Mouse (Mus musculus): ENCODE measurements around the gene Olfr1342. TPM values are rescaled to one million over a fixed set of nuclear protein-coding genes. Genes with fewer than 3 reads are reported as not detected.

Olfr1342 gene
- polyA plus RNA-seq (2012; fragmentation: generic; extraction: Trizol): not detected
- long read RNA-seq, experiment 1: 0 reads
- long read RNA-seq, experiment 2: 0 reads

DNA sequence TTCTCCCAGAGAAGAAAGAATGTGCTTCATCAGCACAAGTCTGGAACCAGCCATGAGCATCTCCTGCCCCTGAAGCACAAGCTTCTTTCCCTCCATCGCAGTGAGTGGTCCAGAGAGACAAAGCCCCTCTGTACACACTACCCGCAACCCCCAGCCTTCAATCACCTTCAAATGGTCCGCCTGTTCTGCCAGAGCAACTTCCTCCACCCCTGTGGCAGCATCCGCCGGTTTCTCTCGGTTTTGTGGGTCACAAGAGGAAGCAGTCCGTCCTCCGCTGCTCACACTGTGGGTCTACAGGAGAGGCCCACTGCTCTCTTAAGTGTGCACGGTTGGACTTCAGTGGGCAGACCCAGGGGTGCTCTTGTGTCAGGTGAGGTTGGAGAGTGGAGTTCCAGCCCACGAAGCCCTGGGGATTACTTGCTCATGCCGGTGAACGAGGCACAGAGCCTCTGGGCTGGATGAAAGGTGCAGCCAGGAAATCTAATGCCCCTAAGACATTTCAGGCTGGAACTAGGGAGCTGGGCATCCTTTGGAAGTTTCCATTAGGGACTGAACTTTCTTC is at the start of gene Olfr1342:
Olfr1342 (minus strand) TSS at position 345 of the 562 bp plus-strand sequence.
- Histone ChIP-seq H3K4me3 (ENCODE audit: insufficient read depth, poor library complexity, severe bottlenecking) (no peak within 1 kb of the TSS), H3K79me2 (ENCODE audit: control insufficient read depth, insufficient read depth) (no peaks in the 10 kb centered on the region), H3ac (ENCODE audit: control insufficient read depth, insufficient read length, low read depth) (no peak within 1 kb of the TSS), H3K36me3 (ENCODE audit: control insufficient read depth, insufficient read depth) (no peaks in the 10 kb centered on the region), H3K79me3 (ENCODE audit: low read depth) (no peaks in the 10 kb centered on the region), H3K27me3 (ENCODE audit: control insufficient read depth, insufficient read depth, insufficient read length) (peaks cover 20% of the 10 kb centered on the region)
- TF ChIP-seq MYOG (IDR thresholded peaks at IDR 0.05; ENCODE audit: control insufficient read depth, extremely low read depth, insufficient read length) (no peak), CTCF (IDR thresholded peaks at IDR 0.05; ENCODE audit: control insufficient read depth, insufficient read depth, insufficient read length) (no peak), MAX (IDR thresholded peaks at IDR 0.05) (no peak), CEBPB (IDR thresholded peaks at IDR 0.05; ENCODE audit: low read depth) (no peak), MYOD1 (IDR thresholded peaks at IDR 0.05; ENCODE audit: control insufficient read depth, insufficient read length, low read depth) (no peak), USF1 (IDR thresholded peaks at IDR 0.05; ENCODE audit: low read depth) (no peak), FOSL1 (IDR thresholded peaks at IDR 0.05; ENCODE audit: insufficient read depth, low read length, poor library complexity, severe bottlenecking) (no peak)

DNA sequence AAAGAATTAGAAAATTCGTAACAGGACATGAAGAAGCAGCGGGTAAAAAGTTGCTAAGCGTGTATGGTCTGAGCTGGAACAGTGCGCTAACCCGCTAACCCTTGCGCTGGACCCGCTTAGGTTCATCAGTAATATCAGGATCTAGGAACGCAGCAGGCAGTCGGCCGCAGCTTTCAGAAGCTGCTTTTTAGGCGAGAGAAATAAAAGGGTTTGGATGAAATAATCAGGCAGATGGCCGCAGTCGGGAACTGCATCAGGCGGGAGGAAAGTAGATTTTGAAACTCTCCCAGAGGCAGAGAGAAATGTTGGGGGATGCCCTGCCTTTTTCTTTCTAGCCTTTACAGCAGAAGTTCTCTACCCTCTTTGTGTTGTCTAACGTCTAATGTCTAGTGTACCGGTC is 49.3 kb upstream of the Olfr1342 start:
- Histone ChIP-seq H3K79me2 (ENCODE audit: control insufficient read depth, insufficient read depth) (no peaks in the 10 kb centered on the region), H3K36me3 (ENCODE audit: control insufficient read depth, insufficient read depth) (no peaks in the 10 kb centered on the region), H3K27me3 (ENCODE audit: control insufficient read depth, insufficient read depth, insufficient read length) (no peaks in the 10 kb centered on the region), H3K79me3 (ENCODE audit: low read depth) (no peaks in the 10 kb centered on the region), H3K4me3 (ENCODE audit: insufficient read depth, poor library complexity, severe bottlenecking) (no peak overlapping the region), H3ac (ENCODE audit: control insufficient read depth, insufficient read length, low read depth) (no peak overlapping the region)
- TF ChIP-seq USF1 (IDR thresholded peaks at IDR 0.05; ENCODE audit: low read depth) (no peak), FOSL1 (IDR thresholded peaks at IDR 0.05; ENCODE audit: insufficient read depth, low read length, poor library complexity, severe bottlenecking) (no peak)

DNA sequence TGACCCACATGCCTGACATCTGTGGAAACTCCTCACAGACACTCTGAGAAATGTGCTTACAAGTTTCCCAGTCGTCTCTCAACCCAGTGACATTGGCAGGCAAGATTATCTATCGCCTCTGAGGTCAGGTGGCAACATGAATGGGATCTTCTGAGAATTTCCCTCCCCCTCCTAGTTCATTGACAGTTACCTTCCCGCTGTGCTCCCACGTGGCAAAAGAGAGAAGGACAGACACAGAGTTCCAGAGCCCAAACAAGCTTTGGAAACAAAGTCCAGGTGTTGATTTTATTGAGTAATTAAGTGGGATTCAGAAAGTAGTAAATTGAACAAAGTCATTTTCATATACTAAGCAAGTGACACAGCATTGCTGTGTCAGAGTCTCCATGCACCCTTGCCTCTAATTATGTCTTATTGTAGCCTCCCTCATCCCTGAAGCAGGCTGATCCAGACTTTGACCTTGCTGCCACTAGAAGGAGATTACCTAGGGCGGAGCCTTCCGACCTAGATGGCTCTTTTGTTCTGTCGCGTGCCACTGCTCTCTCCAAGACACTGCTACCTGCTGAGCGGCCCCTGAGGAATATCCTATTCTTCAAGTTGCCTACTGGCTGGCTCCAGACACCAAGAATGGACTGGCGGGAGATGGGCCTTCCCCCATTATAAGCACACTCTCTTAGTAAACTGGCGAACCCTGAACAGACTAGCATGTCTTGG is 48.6 kb upstream of the Olfr1342 start:
- Histone ChIP-seq H3K36me3 (ENCODE audit: control insufficient read depth, insufficient read depth) (no peaks in the 10 kb centered on the region), H3K27me3 (ENCODE audit: control insufficient read depth, insufficient read depth, insufficient read length) (no peaks in the 10 kb centered on the region), H3ac (ENCODE audit: control insufficient read depth, insufficient read length, low read depth) (no peak overlapping the region), H3K79me3 (ENCODE audit: low read depth) (no peaks in the 10 kb centered on the region), H3K79me2 (ENCODE audit: control insufficient read depth, insufficient read depth) (no peaks in the 10 kb centered on the region), H3K4me3 (ENCODE audit: insufficient read depth, poor library complexity, severe bottlenecking) (no peak overlapping the region)
- TF ChIP-seq MYOG (IDR thresholded peaks at IDR 0.05; ENCODE audit: control insufficient read depth, extremely low read depth, insufficient read length) (no peak), CTCF (IDR thresholded peaks at IDR 0.05; ENCODE audit: control insufficient read depth, insufficient read depth, insufficient read length) (no peak), MYOD1 (IDR thresholded peaks at IDR 0.05; ENCODE audit: control insufficient read depth, insufficient read length, low read depth) (no peak), FOSL1 (IDR thresholded peaks at IDR 0.05; ENCODE audit: insufficient read depth, low read length, poor library complexity, severe bottlenecking) (no peak), CEBPB (IDR thresholded peaks at IDR 0.05; ENCODE audit: low read depth) (no peak), USF1 (IDR thresholded peaks at IDR 0.05; ENCODE audit: low read depth) (no peak), MAX (IDR thresholded peaks at IDR 0.05) (no peak)

DNA sequence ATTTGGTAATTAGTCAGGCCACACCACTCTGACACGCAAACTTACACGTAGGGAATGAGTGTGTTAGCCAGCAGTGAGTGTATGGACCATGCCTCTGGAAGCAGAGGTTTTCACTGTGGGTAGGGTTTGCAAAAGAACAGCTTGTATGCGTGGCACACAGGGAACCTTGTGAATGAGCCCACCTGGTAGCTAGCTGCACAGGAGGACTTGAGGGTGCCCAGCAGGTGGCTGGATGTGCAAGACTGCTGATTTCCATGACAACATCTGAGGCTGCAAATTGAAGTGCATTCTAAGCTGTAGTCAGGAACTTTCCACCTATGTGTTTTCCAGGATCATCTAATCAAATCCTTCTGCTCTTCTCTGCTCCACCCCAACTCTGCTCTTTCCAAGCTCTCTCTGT is 47.0 kb upstream of the Olfr1342 start:
- no peak overlapping the region for H3K4me3 ChIP-seq (ENCODE audit: insufficient read depth, poor library complexity, severe bottlenecking)
- no peaks in the 10 kb centered on the region for H3K79me2 ChIP-seq (ENCODE audit: control insufficient read depth, insufficient read depth)
- H3K79me3 ChIP-seq (ENCODE audit: low read depth): no peaks in the 10 kb centered on the region
- H3ac ChIP-seq (ENCODE audit: control insufficient read depth, insufficient read length, low read depth): no peak overlapping the region
- TF ChIP-seq MYOG (IDR thresholded peaks at IDR 0.05; ENCODE audit: control insufficient read depth, extremely low read depth, insufficient read length): no peak
- no peak for TF ChIP-seq CEBPB (IDR thresholded peaks at IDR 0.05; ENCODE audit: low read depth)
- no peak for TF ChIP-seq CTCF (IDR thresholded peaks at IDR 0.05; ENCODE audit: control insufficient read depth, insufficient read depth, insufficient read length)
- TF ChIP-seq MYOD1 (IDR thresholded peaks at IDR 0.05; ENCODE audit: control insufficient read depth, insufficient read length, low read depth): no peak
- no peak for TF ChIP-seq MAX (IDR thresholded peaks at IDR 0.05)
- TF ChIP-seq USF1 (IDR thresholded peaks at IDR 0.05; ENCODE audit: low read depth): no peak
- no peak for TF ChIP-seq FOSL1 (IDR thresholded peaks at IDR 0.05; ENCODE audit: insufficient read depth, low read length, poor library complexity, severe bottlenecking)
- H3K27me3 ChIP-seq (ENCODE audit: control insufficient read depth, insufficient read depth, insufficient read length): no peaks in the 10 kb centered on the region
- no peaks in the 10 kb centered on the region for H3K36me3 ChIP-seq (ENCODE audit: control insufficient read depth, insufficient read depth)

DNA sequence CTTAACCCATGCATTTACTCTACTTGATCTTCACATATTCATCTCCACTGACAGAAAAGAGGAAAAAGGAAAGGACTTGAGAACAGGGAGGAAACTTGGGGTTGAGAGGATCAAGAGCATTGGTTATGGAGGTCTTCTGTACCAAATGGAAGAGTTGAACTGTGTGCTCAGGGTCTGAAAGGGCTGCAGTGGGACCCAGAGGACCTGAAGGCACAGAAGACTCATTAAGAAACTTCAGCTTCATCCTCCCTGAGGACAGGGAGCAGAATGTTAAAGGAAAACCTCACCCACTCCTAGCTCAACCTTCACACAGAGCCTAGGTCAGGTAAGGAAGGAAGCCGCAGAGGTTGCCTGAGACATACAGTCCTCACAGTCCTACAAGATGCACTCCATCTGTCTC is 39.3 kb upstream of the Olfr1342 start, which contains the start of gene Olfr1339:
Olfr1339 (plus strand) TSS at position 301 of the 400 bp plus-strand sequence.
- Histone ChIP-seq H3K79me3 (ENCODE audit: low read depth) (no peaks in the 10 kb centered on the region), H3K36me3 (ENCODE audit: control insufficient read depth, insufficient read depth) (no peaks in the 10 kb centered on the region), H3K27me3 (ENCODE audit: control insufficient read depth, insufficient read depth, insufficient read length) (no peaks in the 10 kb centered on the region), H3K79me2 (ENCODE audit: control insufficient read depth, insufficient read depth) (no peaks in the 10 kb centered on the region), H3ac (ENCODE audit: control insufficient read depth, insufficient read length, low read depth) (no peak within 1 kb of the TSS), H3K4me3 (ENCODE audit: insufficient read depth, poor library complexity, severe bottlenecking) (no peak within 1 kb of the TSS)
- no peak for TF ChIP-seq CTCF (IDR thresholded peaks at IDR 0.05; ENCODE audit: control insufficient read depth, insufficient read depth, insufficient read length)
- no peak for TF ChIP-seq USF1 (IDR thresholded peaks at IDR 0.05; ENCODE audit: low read depth)
- no peak for TF ChIP-seq FOSL1 (IDR thresholded peaks at IDR 0.05; ENCODE audit: insufficient read depth, low read length, poor library complexity, severe bottlenecking)
- TF ChIP-seq CEBPB (IDR thresholded peaks at IDR 0.05; ENCODE audit: low read depth): no peak
- no peak for TF ChIP-seq MYOD1 (IDR thresholded peaks at IDR 0.05; ENCODE audit: control insufficient read depth, insufficient read length, low read depth)
- no peak for TF ChIP-seq MAX (IDR thresholded peaks at IDR 0.05)
- TF ChIP-seq MYOG (IDR thresholded peaks at IDR 0.05; ENCODE audit: control insufficient read depth, extremely low read depth, insufficient read length): no peak

Data from C2C12 (cell line).